Mouse (Mus musculus) CD4-positive, CD25-positive, alpha-beta regulatory T cell, adult 4 months (primary cell): ENCODE data around the gene Plscr3. TPM values are rescaled to one million over a fixed set of nuclear protein-coding genes. Genes with fewer than 3 reads are reported as not detected.
"Not testable (repeated sequence)": the region's sequence is repeated elsewhere in the genome, so short reads cannot be mapped to it uniquely, and the experiment has no call there.

Experiments
- ATAC-seq: one replicate; pipeline ENCODE4 v1.8.0; 2017
- polyA plus RNA-seq, 2 experiments: library from polyadenylated mRNA; unstranded; fragments of 100-300 nt; shearing (Covaris generic); gene quantifications; one replicate each; pipeline ENCODE4 v1.2.1; 2017

The Plscr3 gene
- polyA plus RNA-seq, 2 experiments from 2014 or later = 22.4 to 33.5 TPM

GRCm38 (mm10) chr11:69833554-69833953, 12.6 kb upstream of the Plscr3 start:
- no peak for ATAC-seq

- peak; percentile 13 for ATAC-seq
Observed at GRCm38 (mm10) chr11:69834001-69834549, 12.1 kb upstream of the Plscr3 start.

- ATAC-seq = no peak
Observed at GRCm38 (mm10) chr11:69835326-69835965, 10.7 kb upstream of the Plscr3 start.

GRCm38 (mm10) chr11:69835966-69836335, 10.2 kb upstream of the Plscr3 start:
- ATAC-seq = no peak

- no peak for ATAC-seq
Observed at GRCm38 (mm10) chr11:69836703-69837576, 9.2 kb upstream of the Plscr3 start.

GRCm38 (mm10) chr11:69837604-69837951, 8.6 kb upstream of the Plscr3 start, which contains the start of gene Nlgn2:
Gene Nlgn2 (minus strand): TSS chr11:69837784.
- no peak for ATAC-seq

- peak; percentile 90 for ATAC-seq
Observed at GRCm38 (mm10) chr11:69837952-69838713, 8.0 kb upstream of the Plscr3 start, which contains the start of gene Tmem256. Gene Tmem256 (plus strand): TSS chr11:69838514.

- peak; percentile 13 for ATAC-seq
Observed at GRCm38 (mm10) chr11:69838714-69839104, 7.5 kb upstream of the Plscr3 start.

- peak; percentile 71 for ATAC-seq
Observed at GRCm38 (mm10) chr11:69846738-69847688, 837 bp downstream of the Plscr3 start.

GRCm38 (mm10) chr11:69848021-69848420, 1.8 kb downstream of the Plscr3 start:
- ATAC-seq = no peak

- ATAC-seq = no peak
Observed at GRCm38 (mm10) chr11:69849128-69849527, 3.0 kb downstream of the Plscr3 start.

GRCm38 (mm10) chr11:69849884-69850283, 3.7 kb downstream of the Plscr3 start:
- ATAC-seq = no peak

GRCm38 (mm10) chr11:69850754-69851153, 4.6 kb downstream of the Plscr3 start:
- no peak for ATAC-seq

GRCm38 (mm10) chr11:69853994-69854393, 7.8 kb downstream of the Plscr3 start:
- ATAC-seq = no peak

- ATAC-seq = no peak
Observed at GRCm38 (mm10) chr11:69854680-69855079, 8.5 kb downstream of the Plscr3 start.

GRCm38 (mm10) chr11:69855347-69855746, 9.2 kb downstream of the Plscr3 start:
- no peak for ATAC-seq

- no peak for ATAC-seq
Observed at GRCm38 (mm10) chr11:69858113-69858998, 12.2 kb downstream of the Plscr3 start, which contains the start of gene Tnk1. Gene Tnk1 (minus strand): TSS chr11:69858730.

- not testable (repeated sequence) for ATAC-seq
Observed at GRCm38 (mm10) chr11:69863729-69864128, 17.6 kb downstream of the Plscr3 start.

- no peak for ATAC-seq
Observed at GRCm38 (mm10) chr11:69864138-69864860, 18.1 kb downstream of the Plscr3 start.

- ATAC-seq = no peak
Observed at GRCm38 (mm10) chr11:69865561-69865960, 19.4 kb downstream of the Plscr3 start.
